Mouse (Mus musculus) cortical plate, adult 2 months (tissue): ENCODE measurements at regions not wholly inside any gene's neighbourhood (a gene's known extent, or its start where the extent isn't known, plus 50 kb on each side); places are given as distances from the start of the nearest gene placed in this dataset.

ENCODE experiments used
- CTCF ChIP-seq: fragments of 200-500 bp; IDR thresholded peaks from 2 replicates; pipeline ENCODE4 v1.5.1; 2011; ENCODE audit warnings: mild to moderate bottlenecking, control low read depth, low read length; ENCODE audit not compliant: insufficient read depth; ENCODE audit errors: extremely low read depth
- POLR2A ChIP-seq: fragments of 200-500 bp; IDR thresholded peaks from 2 replicates; pipeline ENCODE4 v1.6.1; 2011; ENCODE audit warnings: mild to moderate bottlenecking, low read length, control low read depth; ENCODE audit not compliant: insufficient read depth; ENCODE audit errors: extremely low read depth

GRCm38 (mm10) chr3:136454967-136455366 lies 129.1 kb upstream of the Bank1 start:
- TF ChIP-seq POLR2A (no peak), CTCF (no peak)
